Mouse (Mus musculus) kidney, adult 8-10 months (tissue): ENCODE results near the gene Gga3.
A peak's percentile ranks its signal among the peaks of the same experiment; 100 is the strongest.

Experiments
- DNase-seq, 2 experiments: peaks; one replicate each; pipeline ENCODE4 v3.0.0; 2022

The Gga3 gene

GRCm38 (mm10) chr11:115552783-115553182, 51.1 kb downstream of the Gga3 start:
- peak in 1 of 2 experiments; percentile 25 for DNase-seq

GRCm38 (mm10) chr11:115543571-115543970, 60.3 kb downstream of the Gga3 start:
- no peak for DNase-seq

DNA sequence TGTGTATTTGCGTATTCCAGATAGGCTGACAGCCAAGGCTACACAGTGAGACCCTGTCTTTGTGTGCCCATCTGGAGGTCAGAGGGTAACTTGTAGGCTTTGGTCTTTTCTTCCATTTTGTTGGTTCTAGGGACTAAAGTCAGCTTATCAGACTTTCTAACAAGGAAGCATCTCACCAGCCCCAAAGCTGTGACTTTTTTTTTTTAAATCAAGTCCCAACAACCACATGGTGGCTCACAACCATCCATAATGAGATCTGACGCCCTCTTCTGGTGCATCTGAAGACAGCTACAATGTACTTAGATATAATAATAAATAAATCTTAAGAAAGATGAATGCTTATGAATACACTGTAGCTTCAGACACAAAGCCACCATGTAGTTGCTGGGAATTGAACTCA, 65.8 kb downstream of the Gga3 start:
- no peak for DNase-seq

DNA sequence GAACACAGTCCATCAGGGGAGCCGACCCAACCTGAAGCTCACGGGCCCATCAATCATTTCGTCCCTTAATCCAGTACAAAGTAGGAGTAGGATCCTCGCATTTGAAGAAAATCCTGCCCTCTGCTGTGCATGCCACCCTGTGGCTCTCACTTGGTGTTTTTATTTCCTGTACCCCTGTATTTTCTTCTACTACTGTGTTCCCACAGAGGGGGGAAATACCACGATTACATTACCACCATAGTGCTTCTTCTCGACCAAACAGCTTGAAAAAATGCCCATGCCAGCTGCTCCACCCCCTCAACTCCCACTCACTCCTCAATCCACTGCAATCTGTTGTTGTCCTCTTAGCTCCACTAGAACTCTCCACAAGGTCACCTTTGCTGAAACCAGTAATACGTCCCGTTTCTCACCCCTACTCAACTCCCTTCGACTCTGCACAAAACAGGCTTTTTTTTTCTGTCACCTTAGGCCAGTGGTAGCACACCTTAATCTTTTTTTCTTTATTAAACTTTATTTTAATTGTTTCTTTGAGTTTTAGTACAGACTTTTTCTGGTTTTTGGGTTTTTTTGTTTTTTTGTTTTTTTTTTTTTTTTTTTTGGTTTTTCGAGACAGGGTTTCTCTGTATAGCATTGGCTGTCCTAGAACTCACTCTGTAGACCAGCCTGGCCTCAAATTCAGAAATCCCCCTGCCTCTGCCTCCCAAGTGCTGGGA, 66.8 kb downstream of the Gga3 start:
- peak in 1 of 2 experiments; percentile 12 for DNase-seq

- peak; percentile 97 to 99 for DNase-seq
Observed at GRCm38 (mm10) chr11:115536038-115536681, 67.7 kb downstream of the Gga3 start, which contains the start of gene Sumo2. TSS of gene Sumo2 (minus strand) at chr11:115536276.

DNA sequence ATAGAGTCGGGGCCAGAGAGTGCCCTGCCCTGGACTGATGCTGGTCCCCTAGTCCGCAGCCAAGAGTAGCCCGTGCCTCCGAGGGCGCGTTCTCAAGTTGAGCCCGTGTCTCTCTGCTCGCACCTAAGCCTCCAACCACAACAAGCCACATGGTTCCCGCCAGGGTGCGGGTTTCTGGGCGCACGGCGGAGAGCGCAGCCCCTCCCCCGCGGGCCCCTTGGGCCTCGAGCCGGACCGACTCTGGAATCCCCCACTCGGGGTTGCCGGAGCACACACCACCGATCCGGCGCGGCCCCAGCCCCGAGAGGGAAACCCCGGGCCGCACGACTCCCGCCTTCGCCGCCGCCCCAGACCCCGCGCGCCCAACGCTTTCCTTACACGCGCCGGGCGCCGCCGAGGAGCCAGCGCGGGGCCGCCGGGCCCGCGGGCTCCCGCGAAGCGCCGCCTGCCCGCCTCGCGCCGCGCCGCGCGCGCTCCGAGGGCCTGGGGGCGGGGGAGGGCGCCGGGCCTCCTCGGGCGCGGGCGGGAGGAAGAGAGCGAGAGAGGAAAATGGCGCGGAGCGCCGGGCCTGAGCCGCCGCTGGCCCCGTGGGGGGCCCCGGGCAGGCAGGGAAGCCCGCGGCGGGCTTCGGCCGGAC, 68.3 kb downstream of the Gga3 start:
- peak; percentile 32 to 39 for DNase-seq

GRCm38 (mm10) chr11:115534759-115535371, 69.0 kb downstream of the Gga3 start:
- DNase-seq: no peak
